Mouse (Mus musculus): ENCODE measurements at regions not wholly inside any gene's neighbourhood (a gene's known extent, or its start where the extent isn't known, plus 50 kb on each side); places are given as distances from the start of the nearest gene placed in this dataset.

GRCm38 (mm10) chr7:72504268-72504667 lies 197.9 kb upstream of the Mctp2 start:
- peak; percentile 54 for DNase-seq

GRCm38 (mm10) chr7:72505732-72506460 lies 199.5 kb upstream of the Mctp2 start:
- DNase-seq, result no peak

- DNase-seq, result no peak
These were observed 201.5 kb upstream of the Mctp2 start for GRCm38 (mm10) chr7:72507946-72508345.

GRCm38 (mm10) chr7:72510116-72510515 lies 203.7 kb upstream of the Mctp2 start:
- DNase-seq, result no peak

- DNase-seq, result no peak
These were observed 207.0 kb upstream of the Mctp2 start for GRCm38 (mm10) chr7:72513446-72513845.

GRCm38 (mm10) chr7:72514851-72515250 lies 208.4 kb upstream of the Mctp2 start:
- DNase-seq, result no peak

GRCm38 (mm10) chr7:72518421-72518972 lies 212.1 kb upstream of the Mctp2 start:
- DNase-seq, result no peak

GRCm38 (mm10) chr7:72519359-72520115 lies 213.1 kb upstream of the Mctp2 start:
- no peak for DNase-seq

- no peak for DNase-seq
These were observed 222.5 kb upstream of the Mctp2 start for GRCm38 (mm10) chr7:72528873-72529272.

GRCm38 (mm10) chr7:72538288-72538687 lies 231.9 kb upstream of the Mctp2 start:
- DNase-seq, result no peak

GRCm38 (mm10) chr7:72539915-72540314 lies 233.5 kb upstream of the Mctp2 start:
- DNase-seq, result no peak

- no peak for DNase-seq
These were observed 235.4 kb upstream of the Mctp2 start for GRCm38 (mm10) chr7:72541521-72542478.

- DNase-seq, result no peak
These were observed 237.1 kb upstream of the Mctp2 start for GRCm38 (mm10) chr7:72543501-72543900.

GRCm38 (mm10) chr7:72543946-72544345 lies 237.5 kb upstream of the Mctp2 start:
- peak; percentile 8 for DNase-seq

GRCm38 (mm10) chr7:72567378-72567777 lies 261.0 kb upstream of the Mctp2 start:
- DNase-seq, result no peak

- no peak for DNase-seq
These were observed 262.8 kb upstream of the Mctp2 start for GRCm38 (mm10) chr7:72569177-72569576.

GRCm38 (mm10) chr7:72574316-72574715 lies 267.9 kb upstream of the Mctp2 start:
- no peak for DNase-seq

- no peak for DNase-seq
These were observed 278.0 kb upstream of the Mctp2 start for GRCm38 (mm10) chr7:72584427-72584826.

GRCm38 (mm10) chr7:72589241-72589668 lies 282.8 kb upstream of the Mctp2 start:
- no peak for DNase-seq

GRCm38 (mm10) chr7:72590351-72591115 lies 284.1 kb upstream of the Mctp2 start:
- DNase-seq, result no peak

- DNase-seq, result peak; percentile 42
These were observed 285.7 kb upstream of the Mctp2 start for GRCm38 (mm10) chr7:72592110-72592509.

- no peak for DNase-seq
These were observed 286.2 kb upstream of the Mctp2 start for GRCm38 (mm10) chr7:72592649-72593048.

Data from cerebellum, adult 11 months (tissue).